Mouse (Mus musculus): Measurements from ENCODE around the gene 4921524J17Rik. TPM values are rescaled to one million over a fixed set of nuclear protein-coding genes. Genes with fewer than 3 reads are reported as not detected.
A peak's percentile ranks its signal among the peaks of the same experiment; 100 is the strongest.

Gene 4921524J17Rik
- total and polyA plus RNA-seq, 3 experiments, result 28.5 to 40.8 (median 31.5) TPM

DNA sequence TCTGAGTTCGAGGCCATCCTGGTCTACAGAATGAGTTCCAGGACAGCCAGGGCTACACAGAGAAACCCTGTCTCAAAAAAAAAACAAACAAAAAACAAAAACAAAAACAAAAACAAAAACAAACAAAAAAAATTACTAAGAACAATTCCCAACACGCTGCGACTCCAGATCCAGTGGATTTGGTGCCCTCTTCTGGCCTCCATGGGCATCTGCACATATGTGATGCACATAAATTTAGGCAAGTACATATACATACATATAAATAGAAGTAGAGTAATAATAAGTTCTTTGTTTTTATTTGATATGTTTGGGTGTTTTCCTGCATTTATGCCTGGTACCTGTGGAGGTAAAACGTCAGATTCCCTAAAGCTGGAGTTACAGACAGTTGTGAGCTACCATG is 34.1 kb downstream of the 4921524J17Rik start:
- Histone ChIP-seq H3K27me3 (ENCODE audit: insufficient read depth, low read length) (no peaks in the 10 kb centered on the region), H3K36me3 (replicated peaks) (peaks cover 2% of the 10 kb centered on the region), H3K4me3 (ENCODE audit: low read depth, low read length) (no peak overlapping the region), H3K4me1 (ENCODE audit: insufficient read depth, low read depth, low read length) (peaks cover 43% of the 10 kb centered on the region), H3K9me3 (replicated peaks) (no peaks in the 10 kb centered on the region)
- TF ChIP-seq TAL1 (conservative IDR thresholded peaks at IDR 0.05; ENCODE audit: low read depth, low read length) (no peak), GATA2 (IDR thresholded peaks at IDR 0.05; ENCODE audit: borderline replicate concordance, low read depth, low read length) (no peak), POLR2AphosphoS5 (IDR thresholded peaks at IDR 0.05; ENCODE audit: insufficient replicate concordance, low read depth, low read length) (no peak), CTCF (IDR thresholded peaks at IDR 0.05; ENCODE audit: low read depth, low read length) (no peak), GATA1 (IDR thresholded peaks at IDR 0.05; ENCODE audit: borderline replicate concordance, low read length) (no peak)
- no peak for ATAC-seq (ENCODE audit: extremely low read depth, insufficient number of reproducible peaks, low FRiP score, poor library complexity, severe bottlenecking)
- no peak for DNase-seq (ENCODE audit: low spot score)

GRCm38 (mm10) chr8:85397508-85397907 is 35.1 kb downstream of the 4921524J17Rik start:
- Histone ChIP-seq H3K9me3 (replicated peaks) (no peaks in the 10 kb centered on the region), H3K36me3 (replicated peaks) (peaks cover 5% of the 10 kb centered on the region), H3K4me3 (ENCODE audit: low read depth, low read length) (peak overlapping the region; percentile 64; the same call in 1 of the 2 replicates), H3K4me1 (ENCODE audit: insufficient read depth, low read depth, low read length) (peaks cover 50% of the 10 kb centered on the region), H3K27me3 (ENCODE audit: insufficient read depth, low read length) (no peaks in the 10 kb centered on the region)
- ATAC-seq (ENCODE audit: extremely low read depth, insufficient number of reproducible peaks, low FRiP score, poor library complexity, severe bottlenecking) (no peak), DNase-seq (ENCODE audit: low spot score) (peak; percentile 66)
- peak; percentile 78 for TF ChIP-seq CTCF (IDR thresholded peaks at IDR 0.05; ENCODE audit: low read depth, low read length)
- TF ChIP-seq GATA1 (IDR thresholded peaks at IDR 0.05; ENCODE audit: borderline replicate concordance, low read length), result no peak

- peaks cover 50% of the 10 kb centered on the region for H3K4me1 ChIP-seq (ENCODE audit: insufficient read depth, low read depth, low read length)
- H3K4me3 ChIP-seq (ENCODE audit: low read depth, low read length), result peak overlapping the region; percentile 64
- peak; percentile 44; the same call in 1 of the 2 replicates for TF ChIP-seq TAL1 (conservative IDR thresholded peaks at IDR 0.05; ENCODE audit: low read depth, low read length)
- TF ChIP-seq CTCF (IDR thresholded peaks at IDR 0.05; ENCODE audit: low read depth, low read length), result no peak
- H3K9me3 ChIP-seq (replicated peaks), result no peaks in the 10 kb centered on the region
- peaks cover 10% of the 10 kb centered on the region for H3K36me3 ChIP-seq (replicated peaks)
- DNase-seq (ENCODE audit: low spot score), result peak; percentile 54
- H3K27me3 ChIP-seq (ENCODE audit: insufficient read depth, low read length), result no peaks in the 10 kb centered on the region
- peak; percentile 71 for ATAC-seq (ENCODE audit: extremely low read depth, insufficient number of reproducible peaks, low FRiP score, poor library complexity, severe bottlenecking)
Observed at GRCm38 (mm10) chr8:85396432-85397079, 36.1 kb downstream of the 4921524J17Rik start.

DNA sequence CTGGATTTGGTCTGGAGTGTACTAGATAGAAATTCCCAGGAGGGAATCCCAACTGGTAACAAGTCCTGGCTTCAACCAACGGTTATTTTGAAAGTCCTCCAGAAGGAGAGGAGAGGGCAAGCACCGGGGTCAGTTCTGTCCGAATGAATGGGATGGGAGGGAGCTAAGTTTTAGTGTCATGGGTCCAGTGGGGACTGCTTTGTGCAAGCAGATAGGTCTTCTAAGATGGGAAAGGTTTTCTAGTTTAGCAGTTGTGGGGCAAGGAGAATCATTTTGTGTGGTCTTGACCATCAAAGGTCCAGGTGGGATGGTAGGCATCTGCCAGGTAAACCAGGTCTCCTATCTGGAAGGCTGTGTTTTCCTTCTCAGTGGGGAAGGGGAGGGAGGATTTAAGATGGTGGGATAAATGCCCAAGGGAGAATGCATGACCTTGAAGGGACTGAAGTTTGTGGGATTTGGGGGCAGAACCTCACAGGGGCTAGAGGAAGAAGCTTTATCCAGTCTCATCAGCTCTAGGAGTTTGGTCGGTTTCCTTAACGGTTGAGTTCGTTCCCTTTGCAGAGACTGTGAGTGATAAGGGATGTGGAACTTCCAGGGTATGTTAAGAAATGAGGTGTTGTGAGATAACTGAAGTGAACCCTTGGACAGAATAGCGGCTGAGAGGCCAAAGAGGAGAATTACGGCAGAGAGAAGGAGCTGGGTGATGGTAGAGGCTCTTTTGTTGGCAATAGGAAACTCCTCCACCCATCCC is 36.8 kb downstream of the 4921524J17Rik start:
- Histone ChIP-seq H3K27me3 (ENCODE audit: insufficient read depth, low read length) (no peaks in the 10 kb centered on the region), H3K36me3 (replicated peaks) (peaks cover 14% of the 10 kb centered on the region), H3K9me3 (replicated peaks) (no peaks in the 10 kb centered on the region), H3K4me1 (ENCODE audit: insufficient read depth, low read depth, low read length) (peaks cover 50% of the 10 kb centered on the region), H3K4me3 (ENCODE audit: low read depth, low read length) (peak overlapping the region; percentile 64; the same call in 1 of the 2 replicates)
- DNase-seq (ENCODE audit: low spot score) (peak; percentile 18), ATAC-seq (ENCODE audit: extremely low read depth, insufficient number of reproducible peaks, low FRiP score, poor library complexity, severe bottlenecking) (peak; percentile 63; the same call in 1 of the 2 replicates)
- no peak for TF ChIP-seq CTCF (IDR thresholded peaks at IDR 0.05; ENCODE audit: low read depth, low read length)
- 0 out of 2 replicates have a peak, but pooled peaks have one; percentile 42 for TF ChIP-seq TAL1 (conservative IDR thresholded peaks at IDR 0.05; ENCODE audit: low read depth, low read length)

- no peaks in the 10 kb centered on the region for H3K27me3 ChIP-seq (ENCODE audit: insufficient read depth, low read length)
- no peak overlapping the region for H3K4me3 ChIP-seq (ENCODE audit: low read depth, low read length)
- TF ChIP-seq CTCF (IDR thresholded peaks at IDR 0.05; ENCODE audit: low read depth, low read length) (no peak), POLR2AphosphoS5 (IDR thresholded peaks at IDR 0.05; ENCODE audit: insufficient replicate concordance, low read depth, low read length) (no peak), GATA2 (IDR thresholded peaks at IDR 0.05; ENCODE audit: borderline replicate concordance, low read depth, low read length) (no peak), GATA1 (IDR thresholded peaks at IDR 0.05; ENCODE audit: borderline replicate concordance, low read length) (no peak), TAL1 (conservative IDR thresholded peaks at IDR 0.05; ENCODE audit: low read depth, low read length) (no peak)
- H3K9me3 ChIP-seq (replicated peaks), result no peaks in the 10 kb centered on the region
- H3K36me3 ChIP-seq (replicated peaks), result peaks cover 14% of the 10 kb centered on the region
- ATAC-seq (ENCODE audit: extremely low read depth, insufficient number of reproducible peaks, low FRiP score, poor library complexity, severe bottlenecking), result no peak
- peaks cover 50% of the 10 kb centered on the region for H3K4me1 ChIP-seq (ENCODE audit: insufficient read depth, low read depth, low read length)
- no peak for DNase-seq (ENCODE audit: low spot score)
Observed at GRCm38 (mm10) chr8:85395017-85395416, 37.6 kb downstream of the 4921524J17Rik start.

DNA sequence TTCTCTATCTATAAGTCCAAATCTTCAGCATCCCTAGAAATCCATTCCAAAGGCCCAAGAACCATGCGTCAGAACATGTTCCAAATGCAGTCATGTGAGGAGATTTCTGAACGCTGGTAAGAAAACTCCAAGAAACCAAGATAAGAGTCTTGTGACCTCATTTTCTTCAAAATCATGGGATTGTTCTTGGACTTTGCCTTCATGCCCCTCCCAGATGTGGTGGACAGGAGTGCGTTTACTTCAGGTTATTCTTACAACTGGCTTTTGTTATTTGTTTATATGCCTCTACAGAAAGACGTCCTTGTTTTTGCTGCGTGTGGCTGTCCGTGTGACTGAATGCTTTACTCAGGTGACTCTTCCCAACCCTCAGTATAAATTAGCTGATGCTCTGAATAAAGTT is 39.4 kb downstream of the 4921524J17Rik start:
- Histone ChIP-seq H3K4me3 (ENCODE audit: low read depth, low read length) (no peak overlapping the region), H3K9me3 (replicated peaks) (no peaks in the 10 kb centered on the region), H3K27me3 (ENCODE audit: insufficient read depth, low read length) (no peaks in the 10 kb centered on the region), H3K36me3 (replicated peaks) (peaks cover 14% of the 10 kb centered on the region), H3K4me1 (ENCODE audit: insufficient read depth, low read depth, low read length) (peaks cover 50% of the 10 kb centered on the region)
- TF ChIP-seq POLR2AphosphoS5 (IDR thresholded peaks at IDR 0.05; ENCODE audit: insufficient replicate concordance, low read depth, low read length), result no peak
- TF ChIP-seq GATA2 (IDR thresholded peaks at IDR 0.05; ENCODE audit: borderline replicate concordance, low read depth, low read length), result no peak
- TF ChIP-seq CTCF (IDR thresholded peaks at IDR 0.05; ENCODE audit: low read depth, low read length), result no peak
- TF ChIP-seq GATA1 (IDR thresholded peaks at IDR 0.05; ENCODE audit: borderline replicate concordance, low read length), result no peak
- no peak for DNase-seq (ENCODE audit: low spot score)
- no peak for ATAC-seq (ENCODE audit: extremely low read depth, insufficient number of reproducible peaks, low FRiP score, poor library complexity, severe bottlenecking)
